Mouse (Mus musculus): ENCODE measurements around the gene Plcl1.

Plcl1 gene

DNA sequence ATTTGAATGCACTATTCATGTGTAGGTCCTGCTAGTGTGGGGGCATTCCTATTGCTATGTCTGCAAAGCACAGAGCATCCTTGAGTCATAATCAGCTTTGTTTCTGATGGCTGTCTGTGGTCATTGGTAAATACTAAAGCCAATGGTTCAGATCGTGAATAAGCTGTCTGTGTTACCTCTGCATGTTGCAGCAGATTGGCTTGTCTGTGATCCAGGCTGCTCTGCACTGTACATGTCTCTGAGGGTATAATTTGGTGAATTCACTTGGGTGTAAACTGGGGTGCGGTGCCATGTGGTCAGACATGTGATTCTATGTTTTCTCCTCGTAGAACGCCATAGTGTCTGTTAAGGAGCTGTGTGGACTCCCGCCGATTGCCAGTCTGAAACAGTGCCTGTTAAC lies 295.9 kb downstream of the Plcl1 start:
- no peak for DNase-seq (ENCODE audit: low read depth, low spot score)

GRCm38 (mm10) chr1:55702106-55702505 lies 296.4 kb downstream of the Plcl1 start:
- DNase-seq (ENCODE audit: low read depth, low spot score) = no peak

GRCm38 (mm10) chr1:55704707-55705106 lies 299.0 kb downstream of the Plcl1 start:
- DNase-seq (ENCODE audit: low read depth, low spot score) = no peak

- no peak for DNase-seq (ENCODE audit: low read depth, low spot score)
Observed at GRCm38 (mm10) chr1:55705173-55705572, 299.5 kb downstream of the Plcl1 start.

GRCm38 (mm10) chr1:55705756-55706155 lies 300.0 kb downstream of the Plcl1 start:
- DNase-seq (ENCODE audit: low read depth, low spot score) = no peak

DNA sequence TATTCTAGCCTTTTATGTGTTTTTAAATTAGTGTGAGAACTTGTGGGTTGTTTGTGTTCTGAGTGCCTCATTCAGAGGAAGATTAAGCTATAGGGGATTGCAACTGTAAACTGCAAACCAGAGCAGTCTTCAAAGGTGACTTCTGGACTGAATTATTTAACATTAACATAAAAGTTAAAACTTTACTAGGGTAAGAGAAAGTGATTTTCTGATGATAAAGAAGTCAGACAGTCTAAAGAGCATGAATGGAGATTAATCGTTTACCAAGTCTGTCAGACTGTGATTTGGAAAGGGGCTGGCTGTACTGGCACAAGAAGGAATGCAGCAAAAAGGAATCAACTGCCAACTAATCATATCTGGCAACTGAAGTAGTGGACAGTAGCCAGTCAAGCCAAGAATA lies 301.2 kb downstream of the Plcl1 start:
- DNase-seq (ENCODE audit: low read depth, low spot score) = no peak

GRCm38 (mm10) chr1:55717283-55717803 lies 311.6 kb downstream of the Plcl1 start:
- DNase-seq (ENCODE audit: low read depth, low spot score) = no peak

- no peak for DNase-seq (ENCODE audit: low read depth, low spot score)
Observed at GRCm38 (mm10) chr1:55725428-55725827, 319.7 kb downstream of the Plcl1 start.

DNA sequence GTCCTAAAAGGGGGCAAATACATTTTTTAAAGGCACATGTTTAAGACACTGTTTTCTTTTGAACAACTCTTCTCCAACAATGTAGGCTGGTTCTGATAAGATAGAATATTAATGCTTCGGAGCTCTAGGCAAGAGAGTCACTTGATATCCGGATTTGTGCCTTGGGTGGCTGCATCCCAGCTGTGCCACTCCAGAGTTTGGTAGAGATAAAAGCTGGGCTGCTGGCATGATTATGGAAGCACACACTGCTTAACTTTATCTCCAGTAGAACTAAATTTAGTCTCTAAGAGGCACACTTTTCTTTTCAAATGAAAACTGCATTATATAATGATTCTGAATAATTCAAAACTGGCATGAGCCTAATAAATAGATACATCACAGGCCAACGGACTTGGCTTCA lies 323.6 kb downstream of the Plcl1 start:
- no peak for DNase-seq (ENCODE audit: low read depth, low spot score)

- DNase-seq (ENCODE audit: low read depth, low spot score) = no peak
Observed at GRCm38 (mm10) chr1:55732951-55733350, 327.2 kb downstream of the Plcl1 start.

DNA sequence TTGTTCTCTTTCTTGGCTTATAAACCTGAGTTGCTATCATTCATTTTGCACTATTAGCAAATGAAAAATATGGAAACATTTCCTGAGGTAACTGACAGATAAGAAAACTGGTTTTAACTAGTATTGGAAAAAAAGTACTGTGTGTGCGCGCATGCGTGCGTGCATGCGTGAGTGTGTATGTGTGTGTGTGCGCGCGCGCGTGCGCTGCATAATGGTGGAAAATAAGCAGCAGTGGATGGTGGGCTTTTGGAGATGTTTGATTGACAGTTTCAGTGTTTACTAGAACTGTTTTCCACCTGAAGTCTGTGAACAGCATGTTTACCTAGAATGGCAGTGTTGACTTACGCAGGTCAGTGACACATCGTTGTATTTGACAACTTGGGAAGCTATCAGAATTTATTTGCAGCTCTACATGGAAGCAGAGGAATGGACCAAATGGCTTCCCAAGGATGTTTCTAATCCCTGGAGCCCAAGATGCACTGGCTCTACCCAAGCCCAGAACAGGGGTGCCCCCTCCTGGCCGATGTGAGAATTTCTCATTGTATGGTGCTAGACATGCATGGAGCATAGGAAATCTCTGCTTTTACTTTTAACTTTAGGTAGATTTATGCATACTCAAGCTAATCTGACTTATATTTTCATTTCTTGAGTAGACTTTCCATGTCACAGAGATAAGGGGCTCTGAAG lies 330.5 kb downstream of the Plcl1 start:
- peak; percentile 71 for DNase-seq (ENCODE audit: low read depth, low spot score)

DNA sequence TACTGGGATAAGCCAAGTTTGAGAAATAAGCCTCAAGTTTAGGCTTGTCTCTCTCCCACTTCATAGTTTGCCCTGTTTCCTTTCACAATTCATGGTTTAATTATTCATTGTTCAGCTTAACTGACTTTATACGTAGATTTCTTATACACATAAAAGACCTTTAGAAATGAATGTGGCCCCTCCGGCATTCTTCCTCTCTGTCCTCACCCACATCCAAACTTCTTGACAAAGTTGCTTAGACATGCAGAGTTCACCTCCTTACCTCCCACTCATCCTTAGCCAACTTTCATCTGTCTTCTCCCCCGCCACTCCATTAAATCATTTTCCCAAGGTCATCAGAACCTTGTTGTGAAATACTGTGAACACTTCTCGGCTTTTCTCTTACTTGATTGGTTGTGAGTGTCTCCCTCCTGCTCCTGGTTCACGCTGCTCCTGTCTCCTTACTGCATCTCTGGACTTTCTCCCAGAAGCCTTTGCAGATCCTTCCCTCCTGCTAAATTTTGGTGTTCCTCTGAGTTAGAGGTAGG lies 331.1 kb downstream of the Plcl1 start:
- no peak for DNase-seq (ENCODE audit: low read depth, low spot score)

GRCm38 (mm10) chr1:55738746-55739365 lies 333.1 kb downstream of the Plcl1 start:
- no peak for DNase-seq (ENCODE audit: low read depth, low spot score)

DNA sequence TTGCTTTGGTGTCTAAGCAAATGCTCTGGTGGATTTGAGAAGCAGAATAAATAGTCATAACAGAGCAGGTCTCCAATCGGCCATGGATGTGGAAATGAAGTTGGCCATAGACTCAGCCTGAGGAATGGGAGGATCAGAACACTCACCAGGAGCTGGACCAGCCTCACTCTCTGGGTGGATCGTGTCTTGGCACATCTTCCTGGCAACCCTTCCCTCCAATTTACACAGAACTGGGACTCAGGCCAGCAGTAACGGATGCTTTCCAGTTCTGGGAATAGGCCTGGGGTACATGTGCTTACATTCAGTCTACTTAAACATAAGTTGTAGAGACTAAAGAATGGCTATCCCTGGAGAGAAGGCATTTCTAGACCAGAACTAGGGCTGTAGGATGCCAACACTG lies 336.2 kb downstream of the Plcl1 start:
- no peak for DNase-seq (ENCODE audit: low read depth, low spot score)

DNA sequence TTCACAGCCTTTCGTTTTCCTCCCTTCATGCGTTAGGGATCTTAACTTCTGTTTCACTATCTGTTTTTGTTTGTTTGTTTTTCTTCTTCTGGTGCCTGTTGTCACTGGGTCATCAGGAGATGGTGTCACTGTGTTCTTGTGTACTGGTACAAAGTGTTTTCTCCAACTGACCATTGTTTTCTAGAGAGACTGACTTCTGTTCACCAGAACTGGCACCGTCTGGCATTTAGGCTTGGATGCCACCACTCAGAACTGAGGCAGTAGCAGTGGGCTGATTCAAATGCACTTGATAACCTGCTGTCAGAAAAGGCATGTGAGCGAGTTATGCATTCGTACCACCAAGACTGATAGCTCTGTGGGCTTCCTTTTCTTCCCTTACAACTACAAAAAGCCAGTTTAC lies 342.8 kb downstream of the Plcl1 start:
- no peak for DNase-seq (ENCODE audit: low read depth, low spot score)

DNA sequence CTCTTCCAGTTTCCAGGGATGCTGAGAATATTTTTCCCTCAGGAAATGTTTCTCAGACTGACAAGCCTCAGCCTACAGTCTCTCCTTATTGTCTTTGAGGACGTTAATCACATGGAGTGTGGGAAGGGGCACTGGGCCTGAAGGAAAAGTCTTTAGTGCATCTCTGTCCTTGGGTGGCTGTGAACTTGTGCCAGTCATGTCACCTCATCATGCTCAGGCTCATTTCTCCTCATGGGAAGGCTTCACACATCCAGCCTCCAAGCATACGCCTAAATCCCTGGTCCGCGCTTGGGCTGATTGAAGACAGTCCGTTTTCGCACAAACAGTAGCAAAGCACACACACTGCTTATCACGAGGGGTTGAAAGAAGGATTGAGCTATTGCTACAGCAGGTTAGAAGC lies 344.0 kb downstream of the Plcl1 start:
- no peak for DNase-seq (ENCODE audit: low read depth, low spot score)

- DNase-seq (ENCODE audit: low read depth, low spot score) = peak; percentile 58
Observed at GRCm38 (mm10) chr1:55755742-55756141, 350.0 kb downstream of the Plcl1 start.

- no peak for DNase-seq (ENCODE audit: low read depth, low spot score)
Observed at GRCm38 (mm10) chr1:55762284-55762683, 356.6 kb downstream of the Plcl1 start.

- no peak for DNase-seq (ENCODE audit: low read depth, low spot score)
Observed at GRCm38 (mm10) chr1:55763171-55763570, 357.4 kb downstream of the Plcl1 start.

DNA sequence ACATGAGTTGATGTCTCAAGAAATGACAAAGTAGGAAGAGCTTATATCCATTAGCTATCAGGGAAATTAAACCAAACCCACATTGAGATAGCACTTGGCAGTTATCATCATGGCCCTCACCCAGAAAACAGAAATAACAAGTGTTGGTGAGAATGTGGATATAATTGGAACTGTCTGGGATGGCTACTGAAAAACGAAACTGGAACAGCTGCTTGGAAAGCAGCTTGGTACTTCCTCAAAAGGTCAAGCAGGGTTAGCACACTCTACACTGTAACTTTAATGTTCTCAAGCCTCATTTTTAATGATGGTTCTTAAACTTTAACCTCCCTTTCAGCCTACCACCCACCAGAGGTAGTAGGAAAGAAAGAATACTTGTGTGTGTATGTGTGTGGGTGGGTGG lies 361.0 kb downstream of the Plcl1 start:
- no peak for DNase-seq (ENCODE audit: low read depth, low spot score)

GRCm38 (mm10) chr1:55770072-55770785 lies 364.5 kb downstream of the Plcl1 start:
- no peak for DNase-seq (ENCODE audit: low read depth, low spot score)

DNA sequence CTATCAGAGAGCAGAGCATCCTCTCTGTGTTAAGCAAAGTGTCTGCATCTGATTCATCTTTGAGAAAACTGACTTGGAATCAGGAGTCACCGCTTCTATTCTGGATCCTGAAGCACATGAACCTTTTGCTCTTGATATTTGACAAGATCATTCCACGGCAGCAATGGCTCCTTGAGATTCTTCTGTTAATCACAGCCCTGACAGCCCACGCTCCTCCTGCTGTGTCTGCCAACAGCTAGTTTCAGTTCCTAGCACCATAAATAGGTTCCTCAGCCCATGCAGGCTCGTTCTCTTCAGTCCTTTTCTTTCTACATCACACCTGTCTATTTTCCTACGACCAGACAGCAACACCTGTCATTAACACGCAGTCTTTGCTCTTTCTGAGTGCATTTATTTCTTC lies 387.1 kb downstream of the Plcl1 start:
- DNase-seq (ENCODE audit: low read depth, low spot score) = no peak

Data from ES-CJ7 (cell line).